Mouse (Mus musculus) ES-Bruce4 (cell line): ENCODE results near the gene Stra8. TPM values are rescaled to one million over a fixed set of nuclear protein-coding genes. Genes with fewer than 3 reads are reported as not detected.

Source experiments
- H3K27ac ChIP-seq: 2 replicates; pipeline ENCODE4 v1.5.1; 2012; ENCODE audit warnings: low read length, inconsistent platforms; ENCODE audit not compliant: insufficient read depth
- H3K27me3 ChIP-seq: 2 replicates; pipeline ENCODE4 v1.6.1; 2012; ENCODE audit warnings: mild to moderate bottlenecking, low read length, inconsistent platforms; ENCODE audit not compliant: control insufficient read depth, poor library complexity, insufficient read depth, severe bottlenecking
- H3K36me3 ChIP-seq: 2 replicates; pipeline ENCODE4 v1.6.1; 2012; ENCODE audit warnings: inconsistent platforms, mild to moderate bottlenecking, low read length, moderate library complexity; ENCODE audit not compliant: control insufficient read depth, poor library complexity, insufficient read depth, severe bottlenecking
- H3K4me1 ChIP-seq: one replicate; pipeline ENCODE4 v1.8.1; 2011; ENCODE audit warnings: low read length; ENCODE audit not compliant: control insufficient read depth, insufficient read depth
- H3K4me3 ChIP-seq: 2 replicates; pipeline ENCODE4 v1.5.1; 2011; ENCODE audit warnings: low read depth, mild to moderate bottlenecking, low read length
- H3K9ac ChIP-seq: 2 replicates; pipeline ENCODE4 v1.6.1; 2012; ENCODE audit warnings: low read depth, mild to moderate bottlenecking, inconsistent platforms; ENCODE audit not compliant: poor library complexity, severe bottlenecking
- H3K9me3 ChIP-seq: replicated peaks from 2 replicates; pipeline ENCODE4 v1.6.1; 2012; ENCODE audit warnings: mild to moderate bottlenecking, low read length, inconsistent platforms; ENCODE audit not compliant: control insufficient read depth, poor library complexity, insufficient read depth, severe bottlenecking
- CTCF ChIP-seq: IDR thresholded peaks from one replicate; pipeline ENCODE4 v1.8.1; 2011; ENCODE audit warnings: low read depth, low read length
- EP300 ChIP-seq: IDR thresholded peaks from 2 replicates; pipeline ENCODE4 v1.6.1; 2011; ENCODE audit warnings: low read depth, low read length; ENCODE audit not compliant: insufficient read depth
- POLR2A ChIP-seq: IDR thresholded peaks from one replicate; pipeline ENCODE4 v1.8.1; 2011; ENCODE audit warnings: low read length; ENCODE audit not compliant: insufficient read depth
- polyA plus RNA-seq: library from polyadenylated mRNA; stranded (reverse); fragments of >200 nt; gene quantifications from 2 replicates; pipeline ENCODE4 v1.2.4, GENCODE M21; 2011; ENCODE audit warnings: low read depth; ENCODE audit not compliant: missing spikeins, insufficient read depth, insufficient read length

Gene Stra8
- polyA plus RNA-seq, 1 experiment, result 0.69 TPM

GRCm38 (mm10) chr6:34951518-34951917 lies 31.6 kb downstream of the Stra8 start:
- H3K36me3 ChIP-seq, result no peaks in the 10 kb centered on the region
- no peaks in the 10 kb centered on the region for H3K27me3 ChIP-seq
- no peak overlapping the region for H3K9ac ChIP-seq
- no peaks in the 10 kb centered on the region for H3K4me1 ChIP-seq
- no peak overlapping the region for H3K4me3 ChIP-seq
- no peaks in the 10 kb centered on the region for H3K9me3 ChIP-seq
- TF ChIP-seq EP300, result no peak
- TF ChIP-seq CTCF, result no peak
- TF ChIP-seq POLR2A, result no peak
- H3K27ac ChIP-seq, result no peak overlapping the region

GRCm38 (mm10) chr6:34951956-34952667 lies 32.1 kb downstream of the Stra8 start:
- no peak overlapping the region for H3K9ac ChIP-seq
- no peaks in the 10 kb centered on the region for H3K36me3 ChIP-seq
- H3K4me1 ChIP-seq, result no peaks in the 10 kb centered on the region
- H3K27me3 ChIP-seq, result no peaks in the 10 kb centered on the region
- no peak for TF ChIP-seq CTCF
- TF ChIP-seq POLR2A, result no peak
- no peak for TF ChIP-seq EP300
- no peaks in the 10 kb centered on the region for H3K9me3 ChIP-seq
- no peak overlapping the region for H3K4me3 ChIP-seq
- no peak overlapping the region for H3K27ac ChIP-seq

GRCm38 (mm10) chr6:34954926-34955861 lies 35.2 kb downstream of the Stra8 start:
- no peak overlapping the region for H3K4me3 ChIP-seq
- H3K9me3 ChIP-seq, result no peaks in the 10 kb centered on the region
- no peaks in the 10 kb centered on the region for H3K4me1 ChIP-seq
- H3K9ac ChIP-seq, result no peak overlapping the region
- TF ChIP-seq POLR2A (no peak), CTCF (peak; percentile 81)
- H3K27me3 ChIP-seq, result no peaks in the 10 kb centered on the region
- H3K27ac ChIP-seq, result no peak overlapping the region
- H3K36me3 ChIP-seq, result no peaks in the 10 kb centered on the region

DNA sequence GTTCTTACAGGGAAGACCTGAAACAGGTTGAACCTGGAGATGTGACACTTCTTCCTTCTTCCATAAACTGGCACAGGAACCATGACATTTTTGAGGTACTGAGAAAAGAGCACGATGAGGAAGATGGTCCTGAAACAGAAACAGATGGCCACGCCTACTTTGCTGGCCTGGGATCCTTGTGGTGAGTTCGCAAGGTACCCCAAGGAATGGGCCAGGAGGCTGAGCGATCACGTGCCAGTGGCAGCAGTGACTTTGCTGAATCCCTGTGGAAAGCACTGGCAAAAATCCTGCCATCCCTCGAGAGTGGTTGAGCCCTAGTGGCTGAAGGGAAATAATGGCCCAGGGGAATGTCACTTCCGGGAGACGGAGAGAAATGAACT lies 35.9 kb downstream of the Stra8 start:
- Histone ChIP-seq H3K27me3 (no peaks in the 10 kb centered on the region), H3K4me3 (no peak overlapping the region), H3K9me3 (no peaks in the 10 kb centered on the region), H3K4me1 (no peaks in the 10 kb centered on the region), H3K27ac (no peak overlapping the region), H3K36me3 (no peaks in the 10 kb centered on the region), H3K9ac (no peak overlapping the region)
- TF ChIP-seq POLR2A (no peak), CTCF (no peak), EP300 (no peak)

DNA sequence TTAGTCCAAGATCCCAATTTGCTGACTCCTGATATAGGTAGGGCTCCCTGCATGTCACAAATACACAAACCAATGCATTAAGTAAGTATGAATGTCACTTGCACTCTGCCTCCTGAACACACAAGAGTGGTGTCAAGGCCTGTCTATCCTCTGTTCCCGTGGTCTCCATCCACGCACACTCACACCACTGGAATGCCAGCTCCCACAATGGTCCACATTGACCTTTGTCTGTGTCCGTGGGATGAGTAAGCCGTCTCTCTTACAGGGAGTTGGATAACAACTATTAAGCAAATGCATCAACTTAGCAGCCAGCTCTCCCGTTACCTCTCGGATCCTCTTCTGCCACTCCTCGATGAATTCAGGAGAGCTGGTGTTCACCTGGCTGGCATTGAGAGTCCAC lies 39.2 kb downstream of the Stra8 start:
- H3K27ac ChIP-seq, result no peak overlapping the region
- no peaks in the 10 kb centered on the region for H3K27me3 ChIP-seq
- H3K4me1 ChIP-seq, result no peaks in the 10 kb centered on the region
- no peaks in the 10 kb centered on the region for H3K9me3 ChIP-seq
- H3K36me3 ChIP-seq, result no peaks in the 10 kb centered on the region
- no peak overlapping the region for H3K4me3 ChIP-seq
- no peak overlapping the region for H3K9ac ChIP-seq
- TF ChIP-seq EP300 (no peak), CTCF (no peak)

DNA sequence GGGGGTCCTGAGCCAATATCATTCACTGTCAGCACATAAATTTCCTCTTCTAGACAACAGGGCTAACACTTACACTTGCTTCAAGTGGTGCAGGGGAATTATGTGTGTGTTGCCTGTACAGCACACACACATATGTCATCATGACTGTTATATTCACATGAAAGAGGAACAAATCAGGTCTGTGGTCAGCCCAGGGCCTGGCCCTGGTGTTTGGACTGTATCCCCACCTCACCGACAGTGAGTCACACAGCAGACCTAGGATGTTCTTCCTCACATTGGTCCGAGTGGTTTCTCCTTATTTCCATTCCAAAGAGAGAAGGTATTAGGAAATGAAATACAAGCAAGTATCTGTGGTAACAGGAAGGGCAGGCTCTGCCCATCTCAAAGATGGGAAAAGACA lies 44.6 kb downstream of the Stra8 start:
- no peaks in the 10 kb centered on the region for H3K4me1 ChIP-seq
- H3K27ac ChIP-seq, result no peak overlapping the region
- TF ChIP-seq CTCF, result no peak
- TF ChIP-seq EP300, result no peak
- TF ChIP-seq POLR2A, result no peak
- no peak overlapping the region for H3K4me3 ChIP-seq
- H3K9ac ChIP-seq, result no peak overlapping the region
- H3K9me3 ChIP-seq, result no peaks in the 10 kb centered on the region
- H3K27me3 ChIP-seq, result no peaks in the 10 kb centered on the region
- H3K36me3 ChIP-seq, result no peaks in the 10 kb centered on the region
